Mouse (Mus musculus): ENCODE data around the gene Angptl3. TPM values are rescaled to one million over a fixed set of nuclear protein-coding genes. Genes with fewer than 3 reads are reported as not detected.

Gene Angptl3
- polyA plus RNA-seq, 1 experiment from 2014 or later = 3.2 TPM

DNA sequence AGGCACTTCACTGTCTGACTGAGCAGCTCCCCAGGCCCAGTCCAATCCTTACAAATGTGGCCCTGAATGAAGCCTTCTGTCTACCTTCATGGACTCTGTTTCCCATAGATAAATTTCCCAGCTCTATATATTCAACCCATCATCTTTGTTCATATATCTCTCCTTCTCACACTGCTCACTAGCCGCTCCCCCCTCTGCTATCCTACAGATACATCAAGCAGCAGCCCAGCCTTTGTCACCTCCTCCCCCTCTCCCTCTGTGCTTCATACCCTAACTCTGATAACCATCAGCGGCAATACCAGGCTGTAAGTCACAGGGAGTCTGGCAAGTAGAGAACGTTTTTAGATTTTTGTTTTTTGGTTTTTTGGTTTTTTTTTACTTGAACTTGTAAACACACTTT is 14.1 kb downstream of the Angptl3 start:
- Histone ChIP-seq H3K9ac (replicated peaks; ENCODE audit: low read depth, low read length) (no peak overlapping the region), H3K4me3 (ENCODE audit: low read depth, low read length) (no peak overlapping the region), H3K4me2 (replicated peaks; ENCODE audit: low read depth, low read length) (no peak overlapping the region), H3K27me3 (ENCODE audit: control insufficient read depth, insufficient read depth, low read length) (no peaks in the 10 kb centered on the region), H3K27ac (ENCODE audit: low read length) (no peak overlapping the region), H3K9me3 (ENCODE audit: control insufficient read depth, low read depth, low read length) (no peaks in the 10 kb centered on the region), H3K36me3 (ENCODE audit: control insufficient read depth, insufficient read depth, low read length) (peaks cover 27% of the 10 kb centered on the region), H3K4me1 (ENCODE audit: control insufficient read depth, insufficient read depth, low read length) (no peaks in the 10 kb centered on the region)
- WGBS = 78% methylated on average over 3 of the region's 3 CpGs
- ATAC-seq (ENCODE audit: insufficient number of reproducible peaks, insufficient read depth, low FRiP score, low read depth) = no peak

DNA sequence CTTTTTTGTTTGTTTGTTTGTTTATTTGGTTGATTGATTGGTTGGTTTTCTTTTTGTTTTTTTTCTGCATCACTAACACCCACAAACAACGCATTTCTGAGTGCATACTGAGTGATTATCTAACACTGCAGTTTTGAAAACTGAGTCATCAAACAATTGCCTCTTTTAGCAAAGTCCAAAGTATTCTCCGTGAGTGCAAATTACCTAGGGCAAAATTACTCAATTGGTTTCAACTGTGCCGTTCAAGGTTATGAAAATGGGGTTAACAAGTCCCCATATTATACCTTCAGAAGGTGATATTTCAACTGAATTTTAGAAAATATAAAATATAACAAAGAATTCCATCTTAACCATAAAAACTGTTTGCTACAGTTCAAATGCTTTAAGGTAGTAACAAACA is 15.7 kb downstream of the Angptl3 start:
- peaks cover 33% of the 10 kb centered on the region for H3K36me3 ChIP-seq (ENCODE audit: control insufficient read depth, insufficient read depth, low read length)
- no peaks in the 10 kb centered on the region for H3K9me3 ChIP-seq (ENCODE audit: control insufficient read depth, low read depth, low read length)
- H3K4me1 ChIP-seq (ENCODE audit: control insufficient read depth, insufficient read depth, low read length) = no peaks in the 10 kb centered on the region
- H3K27ac ChIP-seq (ENCODE audit: low read length) = no peak overlapping the region
- no peak overlapping the region for H3K4me2 ChIP-seq (replicated peaks; ENCODE audit: low read depth, low read length)
- no peak overlapping the region for H3K4me3 ChIP-seq (ENCODE audit: low read depth, low read length)
- H3K27me3 ChIP-seq (ENCODE audit: control insufficient read depth, insufficient read depth, low read length) = no peaks in the 10 kb centered on the region
- ATAC-seq (ENCODE audit: insufficient number of reproducible peaks, insufficient read depth, low FRiP score, low read depth) = no peak
- H3K9ac ChIP-seq (replicated peaks; ENCODE audit: low read depth, low read length) = no peak overlapping the region
- 87% methylated on average over 3 of the region's 3 CpGs for WGBS

DNA sequence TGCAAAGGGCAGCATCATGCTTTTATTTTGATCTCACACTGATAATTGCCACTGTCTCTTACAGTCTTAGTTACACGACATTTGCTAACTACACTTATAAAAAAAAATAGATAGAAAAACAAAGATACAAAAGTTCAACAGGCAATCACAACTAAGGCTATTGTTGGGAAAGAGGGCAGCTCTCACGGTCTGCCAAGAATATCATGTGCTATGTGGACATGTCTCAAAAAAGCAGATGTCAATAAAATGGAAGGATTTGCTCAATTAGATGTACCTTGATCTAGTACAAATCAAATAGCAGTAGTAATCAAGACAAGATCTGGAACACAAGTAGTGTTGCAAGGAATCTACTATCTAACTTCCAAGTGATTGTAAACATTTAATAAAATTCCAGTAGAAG is 17.8 kb downstream of the Angptl3 start:
- Histone ChIP-seq H3K27ac (ENCODE audit: low read length) (no peak overlapping the region), H3K36me3 (ENCODE audit: control insufficient read depth, insufficient read depth, low read length) (peaks cover 24% of the 10 kb centered on the region), H3K4me2 (replicated peaks; ENCODE audit: low read depth, low read length) (no peak overlapping the region), H3K9me3 (ENCODE audit: control insufficient read depth, low read depth, low read length) (no peaks in the 10 kb centered on the region), H3K4me3 (ENCODE audit: low read depth, low read length) (no peak overlapping the region), H3K4me1 (ENCODE audit: control insufficient read depth, insufficient read depth, low read length) (no peaks in the 10 kb centered on the region), H3K27me3 (ENCODE audit: control insufficient read depth, insufficient read depth, low read length) (no peaks in the 10 kb centered on the region), H3K9ac (replicated peaks; ENCODE audit: low read depth, low read length) (no peak overlapping the region)
- no peak for ATAC-seq (ENCODE audit: insufficient number of reproducible peaks, insufficient read depth, low FRiP score, low read depth)
- 87% methylated on average over 2 of the region's 2 CpGs for WGBS

DNA sequence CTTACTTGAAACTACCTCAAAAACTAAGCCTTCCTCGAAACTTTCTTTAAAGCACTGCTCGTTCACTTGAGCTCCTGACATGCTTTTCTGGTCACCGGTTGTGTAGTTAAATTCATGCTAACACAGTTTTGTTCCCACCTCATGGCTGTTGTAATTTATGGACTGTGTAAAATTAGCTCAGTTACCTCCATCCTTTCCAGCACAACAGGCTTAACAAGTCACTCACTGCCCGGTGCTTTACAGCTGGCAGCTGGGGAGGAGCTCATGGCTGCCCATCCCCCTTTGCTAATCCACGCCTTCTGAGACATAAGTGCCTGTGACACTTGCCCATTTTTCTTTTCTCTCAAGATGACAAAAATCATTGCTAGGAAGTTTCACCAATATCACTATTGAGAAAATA is 33.8 kb downstream of the Angptl3 start:
- Histone ChIP-seq H3K36me3 (ENCODE audit: control insufficient read depth, insufficient read depth, low read length) (peaks cover 20% of the 10 kb centered on the region), H3K4me2 (replicated peaks; ENCODE audit: low read depth, low read length) (no peak overlapping the region), H3K9ac (replicated peaks; ENCODE audit: low read depth, low read length) (no peak overlapping the region), H3K4me3 (ENCODE audit: low read depth, low read length) (no peak overlapping the region), H3K27me3 (ENCODE audit: control insufficient read depth, insufficient read depth, low read length) (no peaks in the 10 kb centered on the region), H3K9me3 (ENCODE audit: control insufficient read depth, low read depth, low read length) (no peaks in the 10 kb centered on the region), H3K4me1 (ENCODE audit: control insufficient read depth, insufficient read depth, low read length) (no peaks in the 10 kb centered on the region), H3K27ac (ENCODE audit: low read length) (no peak overlapping the region)
- WGBS = 45% methylated on average over 5 of the region's 5 CpGs
- ATAC-seq (ENCODE audit: insufficient number of reproducible peaks, insufficient read depth, low FRiP score, low read depth) = no peak

DNA sequence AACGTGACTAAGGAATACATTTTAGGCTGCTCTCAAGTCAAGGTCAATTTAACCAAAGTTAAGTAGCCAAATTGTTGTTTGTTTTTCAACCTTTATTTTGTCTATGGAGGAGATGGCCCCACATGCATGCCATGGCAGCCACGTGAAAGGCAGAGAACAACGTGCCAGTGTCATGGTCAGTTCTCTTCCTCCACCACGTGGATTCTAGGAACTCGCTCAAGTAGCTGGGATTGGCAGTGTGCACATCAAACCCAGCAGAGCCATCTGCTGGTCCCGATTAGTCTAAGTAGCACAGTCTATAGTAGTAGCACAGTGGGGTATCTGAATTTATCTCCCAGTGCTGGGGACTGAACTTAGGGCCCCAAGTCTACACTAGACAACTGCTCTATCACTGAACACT is 38.1 kb downstream of the Angptl3 start:
- Histone ChIP-seq H3K27ac (ENCODE audit: low read length) (no peak overlapping the region), H3K4me1 (ENCODE audit: control insufficient read depth, insufficient read depth, low read length) (no peaks in the 10 kb centered on the region), H3K36me3 (ENCODE audit: control insufficient read depth, insufficient read depth, low read length) (peaks cover 25% of the 10 kb centered on the region), H3K4me2 (replicated peaks; ENCODE audit: low read depth, low read length) (no peak overlapping the region), H3K9ac (replicated peaks; ENCODE audit: low read depth, low read length) (no peak overlapping the region), H3K4me3 (ENCODE audit: low read depth, low read length) (no peak overlapping the region), H3K27me3 (ENCODE audit: control insufficient read depth, insufficient read depth, low read length) (no peaks in the 10 kb centered on the region), H3K9me3 (ENCODE audit: control insufficient read depth, low read depth, low read length) (no peaks in the 10 kb centered on the region)
- no peak for ATAC-seq (ENCODE audit: insufficient number of reproducible peaks, insufficient read depth, low FRiP score, low read depth)
- 81% methylated on average over 6 of the region's 6 CpGs for WGBS

DNA sequence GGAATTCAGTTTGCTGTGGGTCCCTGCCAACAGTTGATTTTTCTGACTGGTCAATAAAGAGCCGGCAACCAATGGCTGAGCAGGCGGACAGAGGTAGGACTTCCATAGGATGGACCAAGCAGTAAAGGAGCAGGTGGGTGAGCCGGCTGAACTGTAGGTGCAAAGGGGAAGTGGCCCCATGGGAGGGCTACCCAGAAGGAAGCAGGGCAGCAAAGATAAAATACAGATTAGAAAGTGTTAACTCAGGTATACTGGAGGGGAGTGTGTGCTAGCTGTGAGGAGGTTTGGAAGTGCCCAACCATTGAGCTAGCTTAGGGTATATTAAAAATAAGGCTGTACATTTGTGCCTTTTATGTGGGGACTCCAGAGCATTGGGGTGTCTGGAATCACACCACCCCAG is 47.3 kb downstream of the Angptl3 start:
- Histone ChIP-seq H3K4me2 (replicated peaks; ENCODE audit: low read depth, low read length) (no peak overlapping the region), H3K9me3 (ENCODE audit: control insufficient read depth, low read depth, low read length) (no peaks in the 10 kb centered on the region), H3K9ac (replicated peaks; ENCODE audit: low read depth, low read length) (no peak overlapping the region), H3K4me1 (ENCODE audit: control insufficient read depth, insufficient read depth, low read length) (no peaks in the 10 kb centered on the region), H3K4me3 (ENCODE audit: low read depth, low read length) (no peak overlapping the region), H3K27ac (ENCODE audit: low read length) (no peak overlapping the region), H3K36me3 (ENCODE audit: control insufficient read depth, insufficient read depth, low read length) (peaks cover 25% of the 10 kb centered on the region), H3K27me3 (ENCODE audit: control insufficient read depth, insufficient read depth, low read length) (no peaks in the 10 kb centered on the region)
- WGBS = 88% methylated on average over 3 of the region's 3 CpGs
- ATAC-seq (ENCODE audit: insufficient number of reproducible peaks, insufficient read depth, low FRiP score, low read depth) = no peak

DNA sequence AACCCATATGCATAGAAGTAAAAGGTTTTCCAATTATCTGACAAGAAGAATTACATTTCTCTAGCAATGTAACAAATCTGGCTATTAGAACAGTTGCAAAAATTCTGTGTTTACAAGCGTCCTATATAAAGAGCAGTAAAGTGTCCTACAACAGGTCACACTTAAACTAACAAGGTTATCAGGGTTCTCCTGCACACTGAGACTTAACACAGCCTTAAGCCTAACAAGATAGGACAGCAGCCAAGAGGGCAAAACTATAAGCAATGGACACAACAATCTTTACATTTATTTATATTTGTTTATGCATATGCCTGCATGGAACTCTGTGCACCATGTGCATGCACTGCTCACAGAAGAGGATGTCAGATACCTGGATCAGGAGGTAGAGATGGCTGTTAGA is 50.4 kb downstream of the Angptl3 start:
- Histone ChIP-seq H3K27ac (ENCODE audit: low read length) (no peak overlapping the region), H3K9ac (replicated peaks; ENCODE audit: low read depth, low read length) (no peak overlapping the region), H3K4me3 (ENCODE audit: low read depth, low read length) (no peak overlapping the region), H3K4me1 (ENCODE audit: control insufficient read depth, insufficient read depth, low read length) (no peaks in the 10 kb centered on the region), H3K36me3 (ENCODE audit: control insufficient read depth, insufficient read depth, low read length) (peaks cover 20% of the 10 kb centered on the region), H3K27me3 (ENCODE audit: control insufficient read depth, insufficient read depth, low read length) (no peaks in the 10 kb centered on the region), H3K9me3 (ENCODE audit: control insufficient read depth, low read depth, low read length) (no peaks in the 10 kb centered on the region), H3K4me2 (replicated peaks; ENCODE audit: low read depth, low read length) (no peak overlapping the region)
- WGBS = 81% methylated on average over 1 of the region's 1 CpGs
- no peak for ATAC-seq (ENCODE audit: insufficient number of reproducible peaks, insufficient read depth, low FRiP score, low read depth)

DNA sequence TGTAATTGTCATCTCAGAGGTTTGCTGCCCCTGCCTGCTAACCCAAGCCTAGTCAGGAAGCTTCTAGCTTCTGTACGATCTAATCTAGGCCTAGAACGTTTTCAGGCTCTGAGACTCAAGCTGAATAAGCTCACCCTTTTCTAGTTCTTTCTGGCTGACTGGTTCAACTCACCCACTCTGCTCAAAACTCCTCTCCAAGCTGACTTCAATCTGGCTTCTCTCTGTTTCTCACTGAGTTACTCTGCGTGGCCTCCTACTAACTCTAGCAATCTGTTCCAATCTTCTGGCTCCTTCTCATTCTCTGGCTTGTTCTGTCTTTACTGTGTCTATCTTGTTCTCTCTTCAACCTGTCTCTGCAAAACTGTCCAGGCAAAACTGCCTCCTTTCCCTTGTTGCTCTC is 53.1 kb downstream of the Angptl3 start:
- H3K27me3 ChIP-seq (ENCODE audit: control insufficient read depth, insufficient read depth, low read length) = no peaks in the 10 kb centered on the region
- no peak overlapping the region for H3K4me3 ChIP-seq (ENCODE audit: low read depth, low read length)
- H3K9ac ChIP-seq (replicated peaks; ENCODE audit: low read depth, low read length) = no peak overlapping the region
- ATAC-seq (ENCODE audit: insufficient number of reproducible peaks, insufficient read depth, low FRiP score, low read depth) = no peak
- 86% methylated on average over 3 of the region's 3 CpGs for WGBS
- H3K36me3 ChIP-seq (ENCODE audit: control insufficient read depth, insufficient read depth, low read length) = peaks cover 12% of the 10 kb centered on the region
- H3K4me1 ChIP-seq (ENCODE audit: control insufficient read depth, insufficient read depth, low read length) = no peaks in the 10 kb centered on the region
- H3K27ac ChIP-seq (ENCODE audit: low read length) = no peak overlapping the region
- H3K9me3 ChIP-seq (ENCODE audit: control insufficient read depth, low read depth, low read length) = no peaks in the 10 kb centered on the region
- no peak overlapping the region for H3K4me2 ChIP-seq (replicated peaks; ENCODE audit: low read depth, low read length)

DNA sequence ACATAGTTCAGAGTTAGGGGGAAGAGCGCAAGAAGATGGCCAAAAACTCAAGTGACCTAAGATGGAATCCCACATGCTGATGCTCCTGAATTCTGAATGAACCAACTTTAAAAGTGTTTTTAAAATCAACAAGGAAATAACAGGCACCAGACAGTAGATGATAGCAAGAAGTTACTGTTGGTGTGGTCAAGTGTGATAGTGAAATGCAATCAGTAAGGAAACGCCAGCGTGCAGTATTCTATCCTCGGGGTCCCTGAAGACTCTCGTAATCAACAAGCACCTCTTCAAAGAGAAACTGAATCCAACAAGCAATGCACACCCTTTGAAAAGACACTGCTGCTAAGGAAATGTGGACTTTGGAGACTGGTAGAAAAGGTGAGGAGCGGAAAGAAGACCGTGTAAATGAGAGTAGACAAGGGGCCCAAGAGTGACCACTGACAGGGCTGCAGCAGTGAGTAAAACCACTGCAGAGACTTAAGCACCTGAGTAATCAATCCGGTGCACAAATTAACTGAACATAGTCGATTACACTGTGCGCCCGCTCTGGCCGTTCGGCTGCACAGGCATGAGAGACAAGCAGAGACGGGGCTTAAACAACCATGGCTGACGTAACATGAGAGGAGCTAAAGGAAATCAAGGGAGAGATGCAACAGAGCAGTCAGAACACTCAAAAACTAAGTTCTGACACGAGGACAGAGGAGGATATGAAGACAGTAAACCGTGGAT is 57.2 kb downstream of the Angptl3 start:
- Histone ChIP-seq H3K4me3 (ENCODE audit: low read depth, low read length) (no peak overlapping the region), H3K4me1 (ENCODE audit: control insufficient read depth, insufficient read depth, low read length) (peaks cover 3% of the 10 kb centered on the region; the same call in 1 of the 2 replicates), H3K9me3 (ENCODE audit: control insufficient read depth, low read depth, low read length) (no peaks in the 10 kb centered on the region), H3K27ac (ENCODE audit: low read length) (no peak overlapping the region), H3K9ac (replicated peaks; ENCODE audit: low read depth, low read length) (no peak overlapping the region), H3K36me3 (ENCODE audit: control insufficient read depth, insufficient read depth, low read length) (peaks cover 8% of the 10 kb centered on the region), H3K4me2 (replicated peaks; ENCODE audit: low read depth, low read length) (no peak overlapping the region), H3K27me3 (ENCODE audit: control insufficient read depth, insufficient read depth, low read length) (no peaks in the 10 kb centered on the region)
- 93% methylated on average over 17 of the region's 17 CpGs for WGBS
- no peak for ATAC-seq (ENCODE audit: insufficient number of reproducible peaks, insufficient read depth, low FRiP score, low read depth)

Data from stomach, embryonic 14.5 days (tissue).